Mouse (Mus musculus) right cerebral cortex, postnatal 14 days (tissue): Measurements from ENCODE around the gene Klhl3.
A peak's percentile ranks its signal among the peaks of the same experiment; 100 is the strongest.
"Not testable (repeated sequence)": the region's sequence is repeated elsewhere in the genome, so short reads cannot be mapped to it uniquely, and the experiment has no call there.

Experiments used
- DNase-seq: peaks from one replicate; pipeline ENCODE4 v3.0.0; 2022

The Klhl3 gene

GRCm38 (mm10) chr13:58113061-58113900, at the start of gene Klhl3:
TSS of gene Klhl3 (minus strand) at chr13:58113592.
- DNase-seq, result peak; percentile 90

GRCm38 (mm10) chr13:58160761-58161160, 47.4 kb upstream of the Klhl3 start:
- DNase-seq, result no peak

DNA sequence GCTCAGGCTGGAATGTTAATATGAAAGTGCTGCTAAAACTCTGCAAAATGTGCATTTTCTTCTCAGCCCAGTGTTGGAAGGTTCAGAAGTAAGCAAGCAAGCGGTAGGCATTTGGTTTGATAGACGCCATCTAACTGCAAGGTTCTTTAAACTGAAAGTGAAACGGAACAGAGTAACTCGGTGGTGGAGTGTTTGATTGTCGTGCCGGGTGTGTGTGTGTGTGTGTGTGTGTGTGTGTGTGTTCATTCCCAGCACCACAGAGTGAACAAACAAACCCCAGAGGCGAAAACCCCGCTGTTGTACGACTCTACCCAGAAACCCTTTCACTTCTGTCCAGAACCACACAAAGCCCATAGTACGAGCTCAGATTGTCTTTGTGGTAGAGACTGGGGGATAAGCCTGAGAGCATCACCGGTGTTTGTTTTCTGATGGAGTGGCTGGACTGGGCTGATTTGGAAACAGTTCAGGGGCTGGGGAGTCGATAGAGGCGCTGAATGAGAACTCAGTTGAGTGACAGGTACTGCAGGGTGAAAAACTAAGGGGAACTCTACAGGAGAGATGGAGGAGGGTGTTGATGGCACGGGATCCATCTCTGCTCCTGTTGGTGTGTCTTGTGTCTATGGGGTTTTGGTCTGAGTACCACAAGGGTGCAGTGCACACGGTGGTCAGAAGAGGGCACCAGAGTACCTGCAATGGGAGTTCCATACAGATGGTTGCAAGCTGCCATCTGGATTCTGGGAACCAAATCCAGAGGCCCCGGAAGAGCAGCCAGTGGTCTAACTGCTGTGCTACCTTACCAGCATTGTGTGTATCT, 44.9 kb upstream of the Klhl3 start:
- DNase-seq, result peak; percentile 85

- DNase-seq, result peak; percentile 81
These were observed 44.2 kb upstream of the Klhl3 start, which contains the start of gene Idnk for GRCm38 (mm10) chr13:58157447-58158098. TSS of gene Idnk (plus strand) at chr13:58157649.

DNA sequence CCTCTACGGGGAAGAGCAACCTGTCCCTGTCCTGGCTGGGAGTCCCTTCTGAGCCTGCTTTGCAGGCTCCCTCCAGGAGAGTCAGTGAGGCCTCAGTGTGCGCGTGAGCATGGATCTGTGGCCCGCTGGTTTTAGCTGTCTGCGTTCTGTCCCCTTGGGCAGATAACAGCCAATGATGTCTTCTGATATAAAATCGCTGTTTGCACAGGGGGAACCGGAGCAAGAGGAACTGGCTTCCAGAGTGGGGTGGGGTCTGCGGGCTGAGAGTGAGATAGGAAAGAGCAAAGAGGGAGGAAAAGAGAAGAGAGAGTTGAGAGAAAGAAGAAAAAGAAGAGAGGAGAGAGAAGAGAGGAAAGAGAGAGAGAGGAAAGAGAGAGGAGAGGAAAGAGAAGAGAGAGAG, 43.6 kb upstream of the Klhl3 start:
- DNase-seq, result no peak

- DNase-seq, result no peak
These were observed 42.6 kb upstream of the Klhl3 start for GRCm38 (mm10) chr13:58156031-58156430.

DNA sequence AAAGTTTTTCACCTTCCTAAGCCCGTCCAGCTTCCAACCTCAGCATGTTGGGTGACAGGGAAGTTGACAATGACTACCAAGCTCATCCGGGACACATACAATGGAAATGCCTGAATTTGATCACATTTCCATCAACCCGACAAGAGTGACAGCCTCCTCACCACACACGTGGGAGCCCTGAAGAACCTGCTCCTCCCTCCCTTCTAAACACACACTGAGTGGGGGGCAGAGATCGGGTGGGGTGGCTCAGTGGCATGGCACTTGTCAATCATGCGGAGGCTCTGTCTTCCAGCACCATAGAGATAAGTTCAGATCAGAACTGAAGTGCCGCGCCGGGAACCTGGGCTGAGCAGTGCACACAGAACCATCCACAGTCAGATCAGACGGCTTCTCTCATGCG, 37.0 kb upstream of the Klhl3 start:
- no peak for DNase-seq

- no peak for DNase-seq
These were observed 36.2 kb upstream of the Klhl3 start for GRCm38 (mm10) chr13:58149629-58150028.

GRCm38 (mm10) chr13:58149033-58149558, 35.7 kb upstream of the Klhl3 start:
- no peak for DNase-seq

- DNase-seq, result peak; percentile 31
These were observed 35.0 kb upstream of the Klhl3 start for GRCm38 (mm10) chr13:58148256-58148831.

DNA sequence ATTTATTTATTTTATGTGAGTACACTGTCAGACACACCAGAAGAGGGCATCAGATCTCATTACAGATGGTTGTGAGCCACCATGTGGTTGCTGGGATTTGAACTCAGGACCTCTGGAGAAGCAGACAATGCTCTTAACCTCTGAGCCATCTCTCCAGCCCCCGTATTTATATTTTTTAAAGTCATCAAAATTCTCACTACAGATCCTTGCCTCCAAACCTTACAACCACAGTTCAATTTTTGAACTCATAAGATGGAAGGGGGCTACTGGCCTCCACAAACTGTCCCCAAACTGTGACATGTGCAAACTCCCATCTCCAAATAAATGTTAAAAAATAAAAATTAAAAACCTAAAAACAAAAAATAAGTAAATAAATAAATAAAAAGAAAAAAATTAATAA, 34.4 kb upstream of the Klhl3 start:
- DNase-seq, result no peak

- not testable (repeated sequence) for DNase-seq
These were observed 33.2 kb upstream of the Klhl3 start for GRCm38 (mm10) chr13:58146603-58147002.

DNA sequence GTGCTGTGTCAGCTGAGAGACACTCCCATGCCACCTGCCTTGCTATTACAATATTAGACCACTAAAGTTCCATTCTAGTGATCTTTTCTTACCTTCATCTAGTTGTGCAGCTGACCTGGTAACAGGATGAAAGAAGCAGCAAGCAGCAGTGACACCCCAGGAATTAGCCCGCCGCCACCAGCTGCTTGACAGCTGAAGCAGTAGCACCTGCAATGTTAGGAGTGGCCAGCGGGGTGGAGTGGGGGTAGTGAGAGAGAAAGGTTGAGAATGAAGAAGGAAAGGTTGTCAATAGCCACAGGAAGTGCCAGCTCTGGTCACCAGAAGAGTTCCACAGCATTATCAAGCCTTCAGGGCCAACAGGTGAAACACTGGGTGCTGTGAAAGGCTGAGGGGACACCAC, 18.3 kb upstream of the Klhl3 start:
- DNase-seq, result no peak

DNA sequence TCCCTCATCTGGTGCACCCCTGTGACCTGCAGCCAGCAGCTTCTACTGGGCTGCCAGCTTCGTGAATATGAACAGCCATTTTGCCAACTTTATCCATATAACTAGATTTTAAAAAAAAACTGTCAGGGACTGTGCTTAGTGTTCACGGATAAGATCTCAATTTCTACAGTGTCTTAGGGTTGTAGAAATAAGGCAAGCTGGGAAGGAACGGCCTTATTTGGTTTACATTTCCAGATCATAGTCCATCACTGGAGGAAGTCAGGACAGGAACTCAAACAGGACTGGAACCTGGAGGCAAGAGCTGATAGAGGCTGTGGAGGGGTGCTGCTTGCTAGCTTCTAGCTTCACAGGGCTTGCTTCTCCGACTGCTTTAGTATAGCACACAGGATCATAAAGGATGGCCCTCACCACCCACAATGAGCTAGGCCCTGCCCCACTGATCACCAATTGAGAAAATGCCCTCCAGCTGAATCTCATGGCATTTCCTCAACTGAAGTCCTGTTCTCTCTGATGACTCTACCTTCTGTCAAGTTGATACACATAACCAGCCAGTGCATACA, 16.4 kb upstream of the Klhl3 start:
- no peak for DNase-seq

GRCm38 (mm10) chr13:58128768-58129671, 15.6 kb upstream of the Klhl3 start:
- DNase-seq, result peak; percentile 97

DNA sequence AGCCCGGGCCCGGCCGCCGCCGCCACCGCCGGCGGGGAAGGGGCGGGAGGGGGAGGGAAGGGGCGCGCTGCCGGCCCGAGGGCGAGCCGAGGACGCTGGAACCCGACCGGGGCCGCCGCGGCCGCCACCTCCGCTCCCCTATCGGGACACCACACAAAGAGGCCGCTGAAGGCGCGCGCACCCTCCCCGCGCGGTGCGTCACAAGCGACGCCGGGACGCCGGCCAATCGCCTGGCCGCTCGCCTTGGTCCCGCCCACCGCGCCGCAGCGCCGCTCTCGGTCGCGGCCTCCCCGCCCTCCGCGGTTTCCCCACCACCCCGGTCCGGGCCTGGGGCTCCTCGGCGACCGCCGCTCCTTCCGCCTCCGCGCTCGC, 15.0 kb upstream of the Klhl3 start, which contains the start of gene Hnrnpa0:
Hnrnpa0 (minus strand) TSS at position 161 of the 372 bp plus-strand sequence.
- DNase-seq, result peak; percentile 97

DNA sequence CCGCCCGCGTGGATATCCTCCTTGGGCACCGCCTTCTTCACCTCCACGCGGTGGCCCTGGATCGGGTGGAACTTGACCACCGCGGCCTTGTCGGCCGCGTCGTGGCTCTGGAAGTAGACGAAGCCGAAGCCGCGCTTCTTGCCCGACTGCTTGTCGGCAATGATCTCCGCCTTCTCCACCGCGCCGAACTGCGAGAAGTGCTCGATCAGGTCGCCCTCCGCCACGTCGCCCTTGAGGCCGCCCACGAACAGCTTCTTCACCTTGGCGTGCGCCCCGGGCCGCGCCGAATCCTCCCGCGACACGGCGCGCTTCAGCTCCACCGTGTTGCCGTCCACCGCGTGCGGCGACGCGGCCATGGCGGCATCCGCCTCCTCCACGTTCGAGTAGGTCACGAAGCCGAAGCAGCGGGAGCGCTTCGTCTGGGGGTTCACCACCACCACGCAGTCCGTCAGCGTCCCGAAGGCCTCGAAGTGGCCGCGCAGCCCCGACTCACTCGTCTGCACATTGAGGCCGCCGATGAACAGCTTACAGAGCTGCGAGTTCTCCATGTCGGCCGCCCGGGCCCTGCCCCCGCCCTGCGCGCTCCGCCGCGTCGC, 14.5 kb upstream of the Klhl3 start:
- peak; percentile 65 for DNase-seq

- DNase-seq, result peak; percentile 48
These were observed 13.7 kb upstream of the Klhl3 start for GRCm38 (mm10) chr13:58126862-58127765.

DNA sequence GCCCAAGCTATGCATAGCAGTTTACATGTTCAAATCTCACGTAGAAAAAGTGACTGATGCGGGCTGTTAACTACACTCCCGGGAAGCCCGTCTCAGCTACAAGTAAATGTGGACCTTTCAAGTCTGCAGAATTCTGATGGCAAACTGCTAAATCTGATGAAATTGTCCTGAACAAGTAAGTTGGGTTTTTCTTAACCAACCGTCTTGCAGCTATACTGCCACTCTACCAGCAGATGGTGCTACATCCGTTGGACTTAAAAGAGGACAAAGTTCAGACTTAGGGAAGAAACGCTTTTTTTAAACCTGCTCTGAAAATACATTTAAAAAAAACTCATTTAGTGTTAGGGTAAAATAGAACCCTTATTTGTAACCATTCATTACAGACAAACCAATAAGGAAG, 12.7 kb upstream of the Klhl3 start:
- DNase-seq, result no peak

- no peak for DNase-seq
These were observed 11.6 kb upstream of the Klhl3 start for GRCm38 (mm10) chr13:58124989-58125388.
